Mouse (Mus musculus) ovary, adult 18-20 months (tissue): ENCODE measurements around the gene Asxl2.
"Not testable (repeated sequence)": the region's sequence is repeated elsewhere in the genome, so short reads cannot be mapped to it uniquely, and the experiment has no call there.

ENCODE experiments used
- DNase-seq: peaks from one replicate; pipeline ENCODE4 v3.0.0; 2022; ENCODE audit warnings: low spot score, mixed read lengths

Gene Asxl2

GRCm38 (mm10) chr12:3426530-3427034, at the start of gene Asxl2:
TSS of gene Asxl2 (plus strand) at chr12:3426857.
- DNase-seq: peak; percentile 99

GRCm38 (mm10) chr12:3377190-3377589, 49.5 kb upstream of the Asxl2 start:
- DNase-seq: no peak

GRCm38 (mm10) chr12:3377755-3378154, 48.9 kb upstream of the Asxl2 start:
- no peak for DNase-seq

- DNase-seq: no peak
Measured at GRCm38 (mm10) chr12:3384860-3385259, 41.8 kb upstream of the Asxl2 start.

- DNase-seq: no peak
Measured at GRCm38 (mm10) chr12:3385271-3385670, 41.4 kb upstream of the Asxl2 start.

- no peak for DNase-seq
Measured at GRCm38 (mm10) chr12:3385940-3386339, 40.7 kb upstream of the Asxl2 start.

GRCm38 (mm10) chr12:3387891-3388290, 38.8 kb upstream of the Asxl2 start:
- no peak for DNase-seq

- DNase-seq: peak; percentile 29
Measured at GRCm38 (mm10) chr12:3389394-3389793, 37.3 kb upstream of the Asxl2 start.

GRCm38 (mm10) chr12:3390071-3390470, 36.6 kb upstream of the Asxl2 start:
- DNase-seq: no peak

GRCm38 (mm10) chr12:3390577-3391262, 35.9 kb upstream of the Asxl2 start:
- DNase-seq: peak; percentile 58

GRCm38 (mm10) chr12:3391276-3391675, 35.4 kb upstream of the Asxl2 start:
- no peak for DNase-seq

- DNase-seq: no peak
Measured at GRCm38 (mm10) chr12:3393140-3393539, 33.5 kb upstream of the Asxl2 start.

GRCm38 (mm10) chr12:3396931-3397330, 29.7 kb upstream of the Asxl2 start:
- DNase-seq: no peak

GRCm38 (mm10) chr12:3405662-3406061, 21.0 kb upstream of the Asxl2 start:
- not testable (repeated sequence) for DNase-seq

- DNase-seq: no peak
Measured at GRCm38 (mm10) chr12:3406585-3406984, 20.1 kb upstream of the Asxl2 start.

- no peak for DNase-seq
Measured at GRCm38 (mm10) chr12:3414956-3415355, 11.7 kb upstream of the Asxl2 start.

- DNase-seq: no peak
Measured at GRCm38 (mm10) chr12:3418761-3419160, 7.9 kb upstream of the Asxl2 start.

- no peak for DNase-seq
Measured at GRCm38 (mm10) chr12:3420519-3420918, 6.1 kb upstream of the Asxl2 start.

GRCm38 (mm10) chr12:3422786-3423185, 3.9 kb upstream of the Asxl2 start:
- DNase-seq: no peak

GRCm38 (mm10) chr12:3424179-3424578, 2.5 kb upstream of the Asxl2 start:
- no peak for DNase-seq

- DNase-seq: no peak
Measured at GRCm38 (mm10) chr12:3425375-3426341, 999 bp upstream of the Asxl2 start.

- peak; percentile 50 for DNase-seq
Measured at GRCm38 (mm10) chr12:3427067-3427889, 621 bp downstream of the Asxl2 start.
